Mouse (Mus musculus): Measurements from ENCODE around the gene Hook2. TPM values are rescaled to one million over a fixed set of nuclear protein-coding genes. Genes with fewer than 3 reads are reported as not detected.

The Hook2 gene
- total RNA-seq, 2 experiments from 2014 or later: 0.42 to 2.6 TPM

- peak; percentile 85 for ATAC-seq (replicated peaks; ENCODE audit: low FRiP score, poor library complexity, severe bottlenecking)
Observed at GRCm38 (mm10) chr8:85025098-85025932, 34.9 kb downstream of the Hook2 start, which contains the start of gene Asna1. Asna1 (minus strand) TSS chr8:85025281.

- ATAC-seq (replicated peaks; ENCODE audit: low FRiP score, poor library complexity, severe bottlenecking): peak; percentile 78
Observed at GRCm38 (mm10) chr8:85026670-85027515, 36.5 kb downstream of the Hook2 start, which contains the start of gene Trir. Trir (plus strand) TSS chr8:85026823.

GRCm38 (mm10) chr8:85027516-85027855 lies 37.1 kb downstream of the Hook2 start:
- ATAC-seq (replicated peaks; ENCODE audit: low FRiP score, poor library complexity, severe bottlenecking): no peak

- ATAC-seq (replicated peaks; ENCODE audit: low FRiP score, poor library complexity, severe bottlenecking): no peak
Observed at GRCm38 (mm10) chr8:85027922-85028321, 37.5 kb downstream of the Hook2 start.

GRCm38 (mm10) chr8:85029271-85029670 lies 38.9 kb downstream of the Hook2 start:
- no peak for ATAC-seq (replicated peaks; ENCODE audit: low FRiP score, poor library complexity, severe bottlenecking)

GRCm38 (mm10) chr8:85032622-85033311 lies 42.4 kb downstream of the Hook2 start:
- no peak for ATAC-seq (replicated peaks; ENCODE audit: low FRiP score, poor library complexity, severe bottlenecking)

- no peak for ATAC-seq (replicated peaks; ENCODE audit: low FRiP score, poor library complexity, severe bottlenecking)
Observed at GRCm38 (mm10) chr8:85033867-85034266, 43.5 kb downstream of the Hook2 start.

GRCm38 (mm10) chr8:85034764-85035163 lies 44.4 kb downstream of the Hook2 start:
- no peak for ATAC-seq (replicated peaks; ENCODE audit: low FRiP score, poor library complexity, severe bottlenecking)

GRCm38 (mm10) chr8:85035165-85035727 lies 44.8 kb downstream of the Hook2 start:
- ATAC-seq (replicated peaks; ENCODE audit: low FRiP score, poor library complexity, severe bottlenecking): no peak

GRCm38 (mm10) chr8:85035728-85036310 lies 45.4 kb downstream of the Hook2 start:
- no peak for ATAC-seq (replicated peaks; ENCODE audit: low FRiP score, poor library complexity, severe bottlenecking)

- ATAC-seq (replicated peaks; ENCODE audit: low FRiP score, poor library complexity, severe bottlenecking): peak; percentile 30
Observed at GRCm38 (mm10) chr8:85036381-85036717, 45.9 kb downstream of the Hook2 start.

- ATAC-seq (replicated peaks; ENCODE audit: low FRiP score, poor library complexity, severe bottlenecking): peak; percentile 89
Observed at GRCm38 (mm10) chr8:85036718-85037365, 46.4 kb downstream of the Hook2 start, which contains the start of gene Tnpo2. Tnpo2 (plus strand) TSS chr8:85036915.

- peak; percentile 7; the same call in 1 of the 2 replicates for ATAC-seq (replicated peaks; ENCODE audit: low FRiP score, poor library complexity, severe bottlenecking)
Observed at GRCm38 (mm10) chr8:85037366-85037680, 46.9 kb downstream of the Hook2 start.

GRCm38 (mm10) chr8:85037681-85038531 lies 47.5 kb downstream of the Hook2 start:
- ATAC-seq (replicated peaks; ENCODE audit: low FRiP score, poor library complexity, severe bottlenecking): peak; percentile 36

- ATAC-seq (replicated peaks; ENCODE audit: low FRiP score, poor library complexity, severe bottlenecking): no peak
Observed at GRCm38 (mm10) chr8:85043619-85044018, 53.2 kb downstream of the Hook2 start.

Measured in erythroid progenitor cell, adult 5-6 weeks (primary cell).